Mouse (Mus musculus): ENCODE data around the gene Egf.

Egf gene

GRCm38 (mm10) chr3:129714542-129715145, 40.5 kb downstream of the Egf start:
- DNase-seq = no peak

GRCm38 (mm10) chr3:129708157-129708556, 47.0 kb downstream of the Egf start:
- no peak for DNase-seq

- DNase-seq = no peak
These were observed 56.2 kb downstream of the Egf start for GRCm38 (mm10) chr3:129698882-129699281.

GRCm38 (mm10) chr3:129698365-129698764, 56.8 kb downstream of the Egf start:
- no peak for DNase-seq

GRCm38 (mm10) chr3:129697691-129698090, 57.4 kb downstream of the Egf start:
- DNase-seq = no peak

GRCm38 (mm10) chr3:129695943-129696342, 59.2 kb downstream of the Egf start:
- no peak for DNase-seq

- no peak for DNase-seq
These were observed 61.5 kb downstream of the Egf start for GRCm38 (mm10) chr3:129693581-129693980.

- no peak for DNase-seq
These were observed 62.3 kb downstream of the Egf start for GRCm38 (mm10) chr3:129692816-129693215.

- DNase-seq = no peak
These were observed 67.7 kb downstream of the Egf start for GRCm38 (mm10) chr3:129687429-129687828.

GRCm38 (mm10) chr3:129686698-129687333, 68.3 kb downstream of the Egf start:
- no peak for DNase-seq

GRCm38 (mm10) chr3:129686196-129686595, 68.9 kb downstream of the Egf start:
- DNase-seq = no peak

- DNase-seq = peak; percentile 29
These were observed 71.9 kb downstream of the Egf start for GRCm38 (mm10) chr3:129683060-129683679.

GRCm38 (mm10) chr3:129682389-129682788, 72.7 kb downstream of the Egf start:
- no peak for DNase-seq

- DNase-seq = peak; percentile 9
These were observed 73.3 kb downstream of the Egf start for GRCm38 (mm10) chr3:129681841-129682240.

GRCm38 (mm10) chr3:129680258-129680657, 74.9 kb downstream of the Egf start:
- no peak for DNase-seq

GRCm38 (mm10) chr3:129675923-129676322, 79.2 kb downstream of the Egf start:
- no peak for DNase-seq

GRCm38 (mm10) chr3:129663906-129664305, 91.2 kb downstream of the Egf start:
- no peak for DNase-seq

- DNase-seq = no peak
These were observed 96.3 kb downstream of the Egf start for GRCm38 (mm10) chr3:129658776-129659175.

GRCm38 (mm10) chr3:129657775-129658174, 97.3 kb downstream of the Egf start:
- no peak for DNase-seq

- DNase-seq = no peak
These were observed 97.9 kb downstream of the Egf start for GRCm38 (mm10) chr3:129657222-129657621.

GRCm38 (mm10) chr3:129656540-129656939, 98.6 kb downstream of the Egf start:
- no peak for DNase-seq

GRCm38 (mm10) chr3:129652476-129652875, 102.6 kb downstream of the Egf start:
- no peak for DNase-seq

GRCm38 (mm10) chr3:129651765-129652164, 103.4 kb downstream of the Egf start:
- no peak for DNase-seq

GRCm38 (mm10) chr3:129650931-129651330, 104.2 kb downstream of the Egf start:
- DNase-seq = no peak

GRCm38 (mm10) chr3:129650293-129650612, 104.9 kb downstream of the Egf start:
- no peak for DNase-seq
